Mouse (Mus musculus) ES-E14 (cell line): ENCODE measurements at regions not wholly inside any gene's neighbourhood (a gene's known extent, or its start where the extent isn't known, plus 50 kb on each side); places are given as distances from the start of the nearest gene placed in this dataset.

ENCODE experiments used
- CHD2 ChIP-seq: IDR thresholded peaks from 2 replicates; pipeline ENCODE4 v1.6.1; 2014; ENCODE audit warnings: mild to moderate bottlenecking, low read depth, low read length, inconsistent platforms
- HCFC1 ChIP-seq: IDR thresholded peaks from 2 replicates; pipeline ENCODE4 v1.6.1; 2012; ENCODE audit warnings: low read length, inconsistent platforms, borderline replicate concordance; ENCODE audit not compliant: insufficient read depth
- MAFK ChIP-seq: IDR thresholded peaks from 2 replicates; pipeline ENCODE4 v1.6.1; 2014; ENCODE audit warnings: mild to moderate bottlenecking, low read depth, low read length, inconsistent platforms; ENCODE audit not compliant: insufficient read depth
- ZC3H11A ChIP-seq: IDR thresholded peaks from 2 replicates; pipeline ENCODE4 v1.6.1; 2012; ENCODE audit warnings: low read depth, mild to moderate bottlenecking, inconsistent platforms, low read length, borderline replicate concordance
- ZNF384 ChIP-seq: IDR thresholded peaks from 2 replicates; pipeline ENCODE4 v1.6.1; 2012; ENCODE audit warnings: low read depth, low read length, inconsistent platforms

DNA sequence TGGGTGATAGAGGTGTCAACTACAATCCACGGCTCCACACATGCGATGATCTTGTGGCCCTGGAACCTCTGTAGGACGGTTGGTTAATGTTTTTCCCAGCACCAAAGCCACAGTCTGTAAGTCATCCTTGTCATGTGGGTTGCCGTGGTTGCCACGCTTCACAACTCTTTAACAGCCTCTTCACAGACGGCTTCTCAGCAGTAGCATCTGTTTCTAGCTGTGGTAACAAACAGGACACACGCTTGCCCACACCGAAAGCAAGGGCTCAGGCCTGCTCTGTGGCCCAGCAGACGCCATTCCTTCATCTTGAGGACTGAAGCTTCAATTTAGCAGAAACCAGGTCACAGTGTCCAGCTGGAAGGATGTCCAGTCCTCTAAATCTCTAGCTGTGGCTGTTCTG lies 135.4 kb downstream of the Tmem121 start:
- no peak for TF ChIP-seq HCFC1
- no peak for TF ChIP-seq ZNF384
- no peak for TF ChIP-seq CHD2
- TF ChIP-seq MAFK: no peak
- no peak for TF ChIP-seq ZC3H11A
